Mouse (Mus musculus) G1E (cell line): ENCODE measurements around the gene Clcnkb. TPM values are rescaled to one million over a fixed set of nuclear protein-coding genes. Genes with fewer than 3 reads are reported as not detected.
A peak's percentile ranks its signal among the peaks of the same experiment; 100 is the strongest.

Experiments used
- ATAC-seq: 2 replicates; pipeline ENCODE4 v1.8.0; 2016; ENCODE audit warnings: mild to moderate bottlenecking; ENCODE audit not compliant: insufficient number of reproducible peaks, poor library complexity, low FRiP score, severe bottlenecking; ENCODE audit errors: extremely low read depth
- DNase-seq: peaks from one replicate; pipeline ENCODE4 v3.0.0; 2012; ENCODE audit warnings: low spot score
- H3K27me3 ChIP-seq: 2 replicates; pipeline ENCODE4 v1.6.1; 2012; ENCODE audit warnings: mild to moderate bottlenecking, low read length, inconsistent platforms; ENCODE audit not compliant: insufficient read depth
- H3K36me3 ChIP-seq: replicated peaks from 2 replicates; pipeline ENCODE3; 2012; ENCODE audit warnings: mild to moderate bottlenecking, inconsistent platforms
- H3K4me1 ChIP-seq: 2 replicates; pipeline ENCODE4 v1.6.1; 2012; ENCODE audit warnings: low read depth, low read length, inconsistent platforms, mixed read lengths; ENCODE audit not compliant: insufficient read depth
- H3K4me3 ChIP-seq: 2 replicates; pipeline ENCODE4 v1.5.1; 2012; ENCODE audit warnings: low read depth, mild to moderate bottlenecking, inconsistent platforms, low read length, moderate library complexity, mixed read lengths
- H3K9me3 ChIP-seq: replicated peaks from 2 replicates; pipeline ENCODE4 v1.6.1; 2012; ENCODE audit warnings: inconsistent platforms
- CTCF ChIP-seq: IDR thresholded peaks from 2 replicates; pipeline ENCODE4 v1.5.1; 2012; ENCODE audit warnings: low read depth, low read length, inconsistent platforms, mixed read lengths
- GATA1 ChIP-seq: IDR thresholded peaks from 2 replicates; pipeline ENCODE4 v1.6.1; 2012; ENCODE audit warnings: borderline replicate concordance, low read length, inconsistent platforms, mixed read lengths
- GATA2 ChIP-seq: IDR thresholded peaks from 2 replicates; pipeline ENCODE4 v1.6.1; 2012; ENCODE audit warnings: low read depth, low read length, inconsistent platforms, borderline replicate concordance
- POLR2AphosphoS5 ChIP-seq: IDR thresholded peaks from 2 replicates; pipeline ENCODE4 v1.6.1; 2012; ENCODE audit warnings: low read depth, low read length, inconsistent platforms; ENCODE audit not compliant: insufficient replicate concordance
- TAL1 ChIP-seq: conservative IDR thresholded peaks from 2 replicates; pipeline ENCODE4 v1.6.1; 2012; ENCODE audit warnings: low read depth, low read length, inconsistent platforms, mixed read lengths
- polyA plus RNA-seq: library from polyadenylated mRNA; stranded (reverse); fragments of >175 nt; gene quantifications from 2 replicates; pipeline ENCODE4 v1.2.3, GENCODE M21; 2012
- total RNA-seq, 2 experiments: library from RNA; stranded (forward) in 1 of 2; stranded (reverse) in 1 of 2; fragments of 200-1000 nt in 1 of 2; fragments of >200 nt in 1 of 2; fragmentation: Nextera tagmentation in 1 of 2; gene quantifications; 2 replicates each; pipeline ENCODE4 v1.2.3; 2014 to 2017

Clcnkb gene
- total and polyA plus RNA-seq, 3 experiments = 0.05 TPM; not detected in 2

- H3K27me3 ChIP-seq = no peaks in the 10 kb centered on the region
- DNase-seq = peak; percentile 71
- H3K4me3 ChIP-seq = no peak overlapping the region
- no peak for TF ChIP-seq POLR2AphosphoS5
- no peak for TF ChIP-seq TAL1
- TF ChIP-seq GATA2 = no peak
- no peak for TF ChIP-seq GATA1
- TF ChIP-seq CTCF = no peak
- H3K36me3 ChIP-seq = peaks cover 86% of the 10 kb centered on the region
- peak; percentile 81 for ATAC-seq
- H3K9me3 ChIP-seq = no peaks in the 10 kb centered on the region
- peaks cover 31% of the 10 kb centered on the region for H3K4me1 ChIP-seq
Measured at GRCm38 (mm10) chr4:141451251-141451650, 35.4 kb upstream of the Clcnkb start.

DNA sequence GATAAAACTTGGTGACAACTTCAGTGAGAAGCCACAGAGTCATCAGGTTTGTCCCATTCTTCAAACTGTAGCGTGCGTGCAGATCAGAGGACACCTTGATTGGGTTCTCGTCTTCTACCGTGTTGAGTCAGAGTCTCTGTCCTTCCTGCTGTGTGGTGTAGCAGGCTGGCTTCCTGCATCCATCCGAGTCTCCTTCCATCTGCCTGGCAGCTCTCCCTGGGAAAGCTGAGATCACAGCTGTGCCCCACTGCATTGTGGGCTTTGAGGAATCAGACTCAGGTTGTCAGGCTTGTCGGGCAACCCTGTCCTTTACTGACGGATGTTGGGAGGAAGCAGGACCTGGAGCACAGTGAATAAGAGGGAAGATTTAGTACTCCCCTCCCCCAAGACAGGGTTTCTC lies 30.4 kb upstream of the Clcnkb start:
- Histone ChIP-seq H3K36me3 (peaks cover 42% of the 10 kb centered on the region), H3K27me3 (no peaks in the 10 kb centered on the region), H3K4me3 (no peak overlapping the region), H3K4me1 (peaks cover 38% of the 10 kb centered on the region), H3K9me3 (no peaks in the 10 kb centered on the region)
- DNase-seq (no peak), ATAC-seq (no peak)
- no peak for TF ChIP-seq CTCF
- no peak for TF ChIP-seq GATA1
- TF ChIP-seq GATA2 = no peak
- TF ChIP-seq TAL1 = no peak
- TF ChIP-seq POLR2AphosphoS5 = no peak

DNA sequence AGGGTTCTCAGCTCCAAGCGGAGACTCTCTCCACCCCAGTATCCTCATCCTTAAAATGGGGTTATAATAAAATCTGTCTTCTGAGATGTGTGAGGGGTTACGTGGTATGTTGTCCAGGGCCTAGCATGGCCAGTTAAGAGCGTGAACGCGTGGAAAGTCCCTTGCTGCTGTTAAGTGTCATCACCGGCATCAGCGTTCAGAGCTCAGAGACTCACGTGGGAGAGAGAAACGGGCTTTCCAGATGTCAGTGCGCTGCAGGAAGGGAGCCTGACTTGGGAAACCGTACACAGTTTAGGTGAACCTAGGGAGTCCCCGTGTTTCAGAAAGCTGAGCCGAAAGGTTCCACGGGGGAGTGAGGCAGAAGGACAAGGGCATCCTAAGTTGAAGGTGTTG lies 29.5 kb upstream of the Clcnkb start:
- no peak for ATAC-seq
- peaks cover 34% of the 10 kb centered on the region for H3K4me1 ChIP-seq
- DNase-seq = no peak
- TF ChIP-seq GATA2 (no peak), GATA1 (no peak), TAL1 (no peak), POLR2AphosphoS5 (no peak), CTCF (no peak)
- peaks cover 38% of the 10 kb centered on the region for H3K36me3 ChIP-seq
- H3K9me3 ChIP-seq = no peaks in the 10 kb centered on the region
- no peaks in the 10 kb centered on the region for H3K27me3 ChIP-seq
- H3K4me3 ChIP-seq = peak overlapping the region; percentile 92

DNA sequence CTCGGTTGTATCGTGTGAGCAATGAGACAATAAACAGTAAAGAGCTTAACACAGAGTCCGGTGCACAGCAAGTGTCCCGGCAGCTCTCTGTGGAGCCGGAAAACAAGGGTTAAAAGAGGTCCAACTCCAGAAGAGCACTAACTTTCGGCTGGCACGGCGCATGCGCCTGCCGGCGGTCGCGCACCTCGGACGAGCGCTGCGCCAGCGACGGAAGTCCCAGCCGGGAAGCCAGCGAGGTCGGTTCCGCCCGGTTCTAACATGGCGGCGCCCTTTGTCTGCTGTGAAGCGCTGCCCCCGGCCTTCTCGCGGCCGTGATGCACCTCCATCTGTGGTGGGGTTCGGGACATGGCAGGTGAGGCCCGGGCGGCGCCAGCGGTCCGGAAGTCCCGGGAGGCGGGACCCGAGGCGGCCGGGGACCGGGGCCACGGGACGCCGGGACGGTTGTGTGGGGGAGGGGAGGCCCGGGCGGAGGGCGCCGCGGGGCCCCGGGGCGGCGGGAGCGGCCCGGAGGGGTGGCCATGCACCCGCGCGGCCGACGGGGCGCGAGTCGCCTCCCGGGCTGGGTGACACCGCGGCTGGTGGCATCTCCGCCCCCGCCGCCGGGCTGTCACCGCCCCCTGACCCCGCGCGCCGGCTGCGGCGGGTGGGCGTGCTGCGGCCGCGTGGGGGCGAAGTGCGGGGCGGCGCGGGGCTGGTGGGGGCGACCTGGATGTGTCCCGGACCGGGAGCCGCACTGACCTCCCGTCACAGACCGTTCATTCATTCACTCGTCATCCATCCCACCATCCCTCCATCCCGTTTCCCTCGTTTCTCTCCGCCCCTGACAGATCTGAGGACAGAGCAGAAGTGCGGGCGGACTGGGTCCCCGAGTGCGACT lies 28.9 kb upstream of the Clcnkb start, which contains the start of gene Zbtb17:
Gene Zbtb17, plus strand, starts transcription at position 204 of the 877 bp plus-strand sequence.
- peak within 1 kb of the TSS; percentile 92 for H3K4me3 ChIP-seq

GRCm38 (mm10) chr4:141443641-141444429 lies 28.0 kb upstream of the Clcnkb start:
- no peak for DNase-seq
- Histone ChIP-seq H3K9me3 (no peaks in the 10 kb centered on the region), H3K36me3 (peaks cover 25% of the 10 kb centered on the region), H3K27me3 (0 out of 2 replicates have a peak, but pooled peaks cover 2% of the 10 kb centered on the region), H3K4me3 (peak overlapping the region; percentile 92), H3K4me1 (peaks cover 31% of the 10 kb centered on the region)
- no peak for TF ChIP-seq POLR2AphosphoS5
- no peak for TF ChIP-seq CTCF
- no peak for TF ChIP-seq TAL1
- TF ChIP-seq GATA1 = no peak
- no peak for TF ChIP-seq GATA2
- no peak for ATAC-seq

More for the DNA sequence above, 28.9 kb upstream of the Clcnkb start, which contains the start of gene Zbtb17:
- DNase-seq (peak; percentile 84), ATAC-seq (peak; percentile 89)
- H3K4me1 ChIP-seq = peaks cover 31% of the 10 kb centered on the region
- no peaks in the 10 kb centered on the region for H3K27me3 ChIP-seq
- peaks cover 34% of the 10 kb centered on the region for H3K36me3 ChIP-seq
- no peaks in the 10 kb centered on the region for H3K9me3 ChIP-seq
- no peak for TF ChIP-seq CTCF
- TF ChIP-seq POLR2AphosphoS5 = no peak
- TF ChIP-seq GATA1 = no peak
- no peak for TF ChIP-seq TAL1
- TF ChIP-seq GATA2 = no peak

DNA sequence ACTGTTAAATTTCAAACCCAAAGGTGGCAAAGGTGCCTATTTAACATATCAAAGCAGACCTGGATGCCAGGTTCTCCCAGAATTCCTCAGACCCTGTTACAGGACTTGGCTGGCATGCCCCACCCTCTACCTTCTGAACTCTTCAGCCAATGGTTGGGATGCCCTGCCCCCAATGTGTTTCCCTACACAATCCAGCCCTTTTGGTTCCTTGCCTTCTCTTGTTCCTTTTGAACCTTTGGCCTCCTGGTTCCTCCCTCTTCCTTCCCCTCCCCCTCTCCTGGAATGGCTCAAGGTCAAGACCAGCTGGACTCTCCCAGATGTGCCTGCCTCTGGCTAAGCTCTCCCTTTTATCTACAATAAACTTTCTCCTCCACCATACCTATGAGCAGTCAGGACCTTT lies 25.1 kb upstream of the Clcnkb start:
- ATAC-seq (no peak), DNase-seq (no peak)
- Histone ChIP-seq H3K9me3 (no peaks in the 10 kb centered on the region), H3K36me3 (no peaks in the 10 kb centered on the region), H3K4me1 (peaks cover 23% of the 10 kb centered on the region), H3K27me3 (0 out of 2 replicates have a peak, but pooled peaks cover 2% of the 10 kb centered on the region), H3K4me3 (no peak overlapping the region)
- TF ChIP-seq GATA2 = no peak
- no peak for TF ChIP-seq CTCF
- TF ChIP-seq TAL1 = no peak
- no peak for TF ChIP-seq GATA1
- TF ChIP-seq POLR2AphosphoS5 = no peak
